Comparison of ENCODE assay signal across 7 mouse cellular contexts in the genomic region with DNA sequence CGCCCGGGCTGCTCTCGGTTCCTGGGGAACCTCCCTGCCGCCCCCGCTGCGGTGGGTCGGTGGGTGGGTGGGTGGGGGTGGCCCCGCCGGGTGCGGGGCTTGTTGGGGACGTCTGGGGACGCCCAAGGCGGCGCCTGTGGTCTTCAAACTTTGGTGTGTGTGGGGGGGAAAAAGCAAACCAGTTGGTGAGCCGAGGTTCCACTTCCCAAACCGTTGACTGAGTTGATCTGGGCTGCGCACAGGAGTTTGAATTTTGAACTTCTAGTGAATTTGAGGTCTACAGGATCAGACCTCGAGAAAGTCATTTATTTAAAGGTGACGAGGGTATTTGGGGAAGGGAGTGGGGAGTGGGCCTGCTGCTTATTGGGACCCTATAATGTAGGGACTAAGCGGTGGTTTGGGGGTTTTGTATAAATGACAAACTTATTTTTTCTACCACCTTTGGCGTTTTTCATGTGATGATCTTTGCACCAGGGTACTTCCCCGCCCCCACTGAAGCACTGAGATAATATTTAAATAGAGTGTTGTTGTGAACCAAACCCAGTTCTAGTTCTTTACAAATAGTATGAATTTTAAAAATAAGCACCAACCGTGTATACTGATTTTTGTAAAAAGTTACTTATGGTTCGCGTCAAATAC. TPM values are rescaled to one million over a fixed set of nuclear protein-coding genes. Genes with fewer than 3 reads are reported as not detected.
DNase-seq lines count a peak whose midpoint lies in the region; ATAC-seq and TF ChIP-seq lines count a peak whose summit lies in the region.

No protein-coding gene starts in this region.

- H3K36me3 ChIP-seq in spleen, adult 2 months (ENCODE audit: control insufficient read depth, insufficient read depth, low read length), result no peaks in the 10 kb centered on the region
- no peaks in the 10 kb centered on the region for H3K36me3 ChIP-seq in forebrain, embryonic 12.5 days (replicated peaks)
- peaks cover 11% of the 10 kb centered on the region for H3K36me3 ChIP-seq in liver, embryonic 12.5 days
- no peaks in the 10 kb centered on the region for H3K36me3 ChIP-seq in stomach, embryonic 16.5 days (ENCODE audit: control insufficient read depth, insufficient read depth, low read length)

- no peak; the same call in 1 of the 2 replicates for ATAC-seq in forebrain, embryonic 12.5 days (ENCODE audit: low FRiP score)
- peak; percentile 2; the same call in 1 of the 2 replicates for ATAC-seq in liver, embryonic 12.5 days
- ATAC-seq in stomach, embryonic 16.5 days (ENCODE audit: insufficient read depth, low FRiP score), result no peak

- no peak for TF ChIP-seq POLR2A in spleen, adult 2 months (IDR thresholded peaks at IDR 0.05; ENCODE audit: low read depth, low read length)

- WGBS in spleen, adult 2 months, result 17% methylated on average over 25 of the region's 25 CpGs
- 30% methylated on average over 15 of the region's 25 CpGs for WGBS in forebrain, embryonic 12.5 days
- 11% methylated on average over 25 of the region's 25 CpGs for WGBS in liver, embryonic 12.5 days (ENCODE audit: insufficient replicate concordance)
- 14% methylated on average over 25 of the region's 25 CpGs for WGBS in stomach, embryonic 16.5 days

- H3K27me3 ChIP-seq in spleen, adult 2 months (ENCODE audit: control insufficient read depth, insufficient read depth, low read length), result no peaks in the 10 kb centered on the region
- no peaks in the 10 kb centered on the region for H3K27me3 ChIP-seq in forebrain, embryonic 12.5 days
- no peaks in the 10 kb centered on the region for H3K27me3 ChIP-seq in liver, embryonic 12.5 days (replicated peaks)
- H3K27me3 ChIP-seq in stomach, embryonic 16.5 days (ENCODE audit: control insufficient read depth, insufficient read depth, low read length), result no peaks in the 10 kb centered on the region

- H3K4me3 ChIP-seq in spleen, adult 2 months (ENCODE audit: extremely low read depth, insufficient read depth, insufficient read length), result peak overlapping the region; percentile 83
- peak overlapping the region; percentile 77 for H3K4me3 ChIP-seq in forebrain, embryonic 12.5 days (replicated peaks)
- H3K4me3 ChIP-seq in liver, embryonic 12.5 days, result peak overlapping the region; percentile 86
- peak overlapping the region; percentile 87 for H3K4me3 ChIP-seq in stomach, embryonic 16.5 days (replicated peaks; ENCODE audit: low read length)

- H3K9ac ChIP-seq in forebrain, embryonic 12.5 days, result peak overlapping the region; percentile 86
- peak overlapping the region; percentile 93 for H3K9ac ChIP-seq in liver, embryonic 12.5 days
- peak overlapping the region; percentile 92 for H3K9ac ChIP-seq in stomach, embryonic 16.5 days (ENCODE audit: low read length)

- H3K27ac ChIP-seq in spleen, adult 2 months (ENCODE audit: insufficient read depth, low read length), result peak overlapping the region; percentile 82; the same call in 1 of the 2 replicates
- H3K27ac ChIP-seq in forebrain, embryonic 12.5 days, result peak overlapping the region; percentile 72
- H3K27ac ChIP-seq in liver, embryonic 12.5 days, result peak overlapping the region; percentile 85
- H3K27ac ChIP-seq in stomach, embryonic 16.5 days (ENCODE audit: low read length), result peak overlapping the region; percentile 92

- H3K4me2 ChIP-seq in forebrain, embryonic 12.5 days, result peak overlapping the region; percentile 70
- peak overlapping the region; percentile 96 for H3K4me2 ChIP-seq in liver, embryonic 12.5 days
- peak overlapping the region; percentile 95 for H3K4me2 ChIP-seq in stomach, embryonic 16.5 days (ENCODE audit: low read depth, low read length)

- no peak for TF ChIP-seq CTCF in spleen, adult 2 months (IDR thresholded peaks at IDR 0.05; ENCODE audit: extremely low read depth, insufficient read depth, insufficient read length, insufficient replicate concordance)

- no peaks in the 10 kb centered on the region for H3K9me3 ChIP-seq in forebrain, embryonic 12.5 days
- H3K9me3 ChIP-seq in liver, embryonic 12.5 days (replicated peaks), result no peaks in the 10 kb centered on the region
- H3K9me3 ChIP-seq in stomach, embryonic 16.5 days (replicated peaks; ENCODE audit: control insufficient read depth, low read length), result no peaks in the 10 kb centered on the region

- no peak for DNase-seq in spleen, adult 2 months (ENCODE audit: low read depth in 1 of 2, low spot score in 2 of 2)
- DNase-seq in spleen, postnatal 14 days (ENCODE audit: low spot score in 2 of 2), result no peak
- no peak for DNase-seq in right cerebral cortex, adult 18-20 months
- DNase-seq in adrenal gland, postnatal 10 days, result no peak

- peaks cover 4% of the 10 kb centered on the region for H3K4me1 ChIP-seq in spleen, adult 2 months (ENCODE audit: control insufficient read depth, insufficient read depth, insufficient read length)
- peaks cover 11% of the 10 kb centered on the region for H3K4me1 ChIP-seq in forebrain, embryonic 12.5 days
- peaks cover 35% of the 10 kb centered on the region for H3K4me1 ChIP-seq in liver, embryonic 12.5 days
- H3K4me1 ChIP-seq in stomach, embryonic 16.5 days (ENCODE audit: control insufficient read depth, insufficient read depth, low read length), result peaks cover 4% of the 10 kb centered on the region; the same call in 1 of the 2 replicates

RNA-seq across cellular contexts. Expression of a gene that starts 0.6 kb away (rescaled TPM):
- 18.3 and 20.7 TPM in 2 replicates for polyA plus RNA-seq in spleen, adult 2 months (2012; rRNA removed)
- 36.1 and 36.7 TPM in 2 replicates for polyA plus RNA-seq in forebrain, embryonic 12.5 days (2016; fragmentation: Nextera tagmentation; extraction: Ambion mirVana)
- 25.9 and 27.1 TPM in 2 replicates for polyA plus RNA-seq in liver, embryonic 12.5 days (2016; fragmentation: Nextera tagmentation; extraction: Ambion mirVana)
- 46.3 and 47.3 TPM in 2 replicates for polyA plus RNA-seq in stomach, embryonic 16.5 days (2015; fragmentation: Nextera tagmentation; extraction: Ambion mirVana)
- 10 to 100 TPM; 36.1 to 39.3 TPM for total RNA-seq in adrenal gland, postnatal 10 days (2021)
